Mouse (Mus musculus): ENCODE results near the gene Olfr221. TPM values are rescaled to one million over a fixed set of nuclear protein-coding genes. Genes with fewer than 3 reads are reported as not detected.

The Olfr221 gene
- polyA plus RNA-seq, 1 experiment from 2014 or later, result not detected

GRCm38 (mm10) chr14:52011683-52012082 lies 30.6 kb downstream of the Olfr221 start:
- no peak for ATAC-seq (ENCODE audit: low FRiP score)
- WGBS, result 47% methylated on average over 1 of the region's 1 CpGs
- H3K9ac ChIP-seq (replicated peaks), result no peak overlapping the region
- H3K36me3 ChIP-seq, result peaks cover 19% of the 10 kb centered on the region
- no peak overlapping the region for H3K4me3 ChIP-seq (replicated peaks)
- H3K27me3 ChIP-seq (replicated peaks), result no peaks in the 10 kb centered on the region
- H3K9me3 ChIP-seq (replicated peaks), result no peaks in the 10 kb centered on the region
- peak overlapping the region; percentile 11; the same call in 1 of the 2 replicates for H3K4me2 ChIP-seq
- peak overlapping the region; percentile 94 for H3K27ac ChIP-seq (replicated peaks)
- H3K4me1 ChIP-seq, result peaks cover 82% of the 10 kb centered on the region

DNA sequence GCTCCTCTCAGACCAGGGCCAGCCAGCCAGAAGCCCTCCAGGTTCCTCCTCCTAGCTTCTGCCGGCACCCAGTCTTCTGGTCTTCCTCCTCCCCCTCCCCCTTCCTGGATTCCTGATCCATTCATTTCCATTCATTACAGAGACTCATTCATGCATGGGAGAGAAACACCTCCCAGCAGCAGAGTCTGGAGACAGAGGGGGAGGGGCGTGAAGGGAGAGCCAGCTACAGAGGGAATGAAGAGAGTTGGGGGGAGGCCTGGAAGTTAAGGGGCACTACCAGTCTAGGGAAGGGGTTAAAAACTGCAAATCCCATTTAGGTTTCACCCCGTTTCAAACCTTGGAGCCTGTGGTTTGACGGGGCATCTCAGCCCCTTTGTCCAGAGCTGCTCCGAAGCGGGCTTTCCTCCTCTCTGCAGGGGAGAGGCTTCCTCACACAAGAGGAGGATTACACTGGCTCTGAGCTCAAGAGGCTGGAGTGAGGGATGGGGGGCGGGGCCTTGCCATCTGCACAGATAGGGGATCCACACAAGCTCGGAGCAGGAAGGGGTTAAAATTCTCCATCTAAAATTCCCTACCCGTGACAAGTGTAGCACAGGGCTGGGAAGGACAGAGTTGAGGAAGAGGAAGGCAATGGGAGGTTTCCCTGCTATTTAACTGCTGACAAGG lies 31.7 kb downstream of the Olfr221 start:
- 4% methylated on average over 9 of the region's 9 CpGs for WGBS
- Histone ChIP-seq H3K9ac (replicated peaks) (peak overlapping the region; percentile 12), H3K9me3 (replicated peaks) (no peaks in the 10 kb centered on the region), H3K4me1 (peaks cover 73% of the 10 kb centered on the region), H3K4me2 (peak overlapping the region; percentile 54), H3K4me3 (replicated peaks) (peak overlapping the region; percentile 25), H3K36me3 (peaks cover 30% of the 10 kb centered on the region), H3K27me3 (replicated peaks) (no peaks in the 10 kb centered on the region), H3K27ac (replicated peaks) (peak overlapping the region; percentile 94)
- ATAC-seq (ENCODE audit: low FRiP score), result peak; percentile 62

DNA sequence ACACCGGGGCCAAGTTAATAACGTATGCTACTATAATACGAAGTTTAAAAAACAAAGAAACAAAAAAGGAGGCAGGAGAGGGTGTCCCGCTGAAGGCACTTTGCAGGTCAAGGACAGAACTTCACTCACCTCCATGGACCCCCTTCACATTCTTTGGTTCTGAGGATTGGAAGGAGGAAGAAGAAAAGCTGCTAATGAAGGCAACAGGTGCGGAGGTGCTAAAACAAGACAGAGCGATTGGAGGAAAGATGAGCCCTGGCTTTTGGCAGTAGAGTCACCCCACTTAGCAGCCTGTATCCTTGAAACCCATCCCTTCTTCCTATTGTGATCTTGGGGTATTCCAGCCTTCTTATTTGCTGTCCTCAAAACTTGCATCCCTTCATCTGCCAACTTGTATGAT lies 32.4 kb downstream of the Olfr221 start:
- ATAC-seq (ENCODE audit: low FRiP score), result no peak
- Histone ChIP-seq H3K4me3 (replicated peaks) (peak overlapping the region; percentile 25), H3K4me2 (peak overlapping the region; percentile 54), H3K9me3 (replicated peaks) (no peaks in the 10 kb centered on the region), H3K4me1 (peaks cover 73% of the 10 kb centered on the region), H3K36me3 (peaks cover 38% of the 10 kb centered on the region), H3K27ac (replicated peaks) (peak overlapping the region; percentile 94), H3K9ac (replicated peaks) (peak overlapping the region; percentile 12), H3K27me3 (replicated peaks) (no peaks in the 10 kb centered on the region)
- 44% methylated on average over 6 of the region's 6 CpGs for WGBS

DNA sequence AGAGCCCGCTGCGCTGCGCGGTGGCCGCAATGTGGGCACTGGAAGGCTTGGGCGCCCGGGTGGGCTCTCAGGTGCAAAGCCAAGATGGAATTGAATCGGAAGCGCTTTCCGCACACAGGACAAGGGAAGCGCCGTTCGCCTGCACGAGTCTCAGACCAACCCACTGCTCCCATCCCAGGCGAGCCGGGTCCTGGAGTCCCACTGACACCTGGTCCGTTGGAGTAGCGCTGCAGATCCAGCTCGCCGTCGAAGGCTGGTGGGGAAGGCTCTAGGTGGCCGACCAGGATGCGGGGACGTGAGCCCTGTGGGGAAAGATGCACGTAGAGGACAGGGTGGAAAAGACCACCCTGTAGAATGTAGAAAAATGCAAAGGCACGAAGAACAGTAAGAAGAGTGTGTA lies 32.9 kb downstream of the Olfr221 start:
- Histone ChIP-seq H3K9ac (replicated peaks) (peak overlapping the region; percentile 32; the same call in 1 of the 2 replicates), H3K27me3 (replicated peaks) (no peaks in the 10 kb centered on the region), H3K9me3 (replicated peaks) (no peaks in the 10 kb centered on the region), H3K36me3 (peaks cover 38% of the 10 kb centered on the region), H3K4me3 (replicated peaks) (peak overlapping the region; percentile 25), H3K4me1 (peaks cover 77% of the 10 kb centered on the region), H3K27ac (replicated peaks) (peak overlapping the region; percentile 63), H3K4me2 (peak overlapping the region; percentile 54)
- ATAC-seq (ENCODE audit: low FRiP score), result no peak
- WGBS, result 45% methylated on average over 26 of the region's 26 CpGs

DNA sequence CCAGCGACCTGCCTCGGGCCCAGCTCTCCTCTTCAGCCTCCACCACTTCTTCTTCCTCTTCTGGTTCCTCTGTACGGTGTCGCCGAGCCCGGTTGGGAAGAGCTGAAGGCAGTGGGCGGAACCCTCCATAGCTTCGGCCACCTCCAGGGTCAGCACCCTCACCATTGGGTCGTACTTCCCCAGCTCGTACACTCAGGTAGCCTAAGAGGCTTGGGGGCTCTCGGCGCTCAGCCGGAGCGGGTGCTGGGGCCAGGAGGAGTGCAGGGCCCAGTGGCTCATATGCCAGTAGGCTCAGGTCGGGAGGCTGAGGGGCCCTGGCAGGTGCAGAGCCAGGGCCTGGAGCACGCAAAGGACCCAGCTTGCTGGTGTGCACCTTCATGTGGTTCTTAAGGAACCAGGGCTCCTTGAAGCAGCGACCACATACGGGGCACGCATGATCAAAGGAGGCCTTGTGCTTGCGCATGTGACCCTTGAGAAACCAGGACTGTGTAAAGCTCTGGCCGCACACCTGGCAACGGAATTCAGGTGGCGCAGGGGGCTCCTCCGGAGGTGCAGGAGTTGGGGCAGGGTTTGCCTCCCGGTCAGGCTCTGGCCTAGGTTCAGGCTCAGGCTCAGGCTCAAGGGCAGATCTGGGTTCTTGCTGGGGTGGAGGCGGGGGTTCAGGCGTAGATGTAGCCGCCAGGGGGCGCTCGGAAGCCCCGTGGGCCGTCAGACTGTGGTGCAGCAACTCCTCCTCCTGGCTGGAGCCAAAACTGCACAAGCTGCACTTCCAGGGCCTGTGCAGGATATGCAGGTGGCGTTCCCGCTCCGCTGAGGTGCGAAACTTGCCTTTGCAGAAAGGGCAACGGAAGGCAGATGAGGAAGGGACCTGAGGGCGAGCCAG lies 33.7 kb downstream of the Olfr221 start:
- peak overlapping the region; percentile 25 for H3K4me3 ChIP-seq (replicated peaks)
- H3K27ac ChIP-seq (replicated peaks), result peak overlapping the region; percentile 63
- peak overlapping the region; percentile 54 for H3K4me2 ChIP-seq
- H3K4me1 ChIP-seq, result peaks cover 82% of the 10 kb centered on the region
- peak; percentile 12; the same call in 1 of the 2 replicates for ATAC-seq (ENCODE audit: low FRiP score)
- whole genome bisulfite sequencing, result 56% methylated on average over 38 of the region's 38 CpGs
- H3K27me3 ChIP-seq (replicated peaks), result no peaks in the 10 kb centered on the region
- peaks cover 38% of the 10 kb centered on the region for H3K36me3 ChIP-seq
- H3K9ac ChIP-seq (replicated peaks), result peak overlapping the region; percentile 34; the same call in 1 of the 2 replicates
- H3K9me3 ChIP-seq (replicated peaks), result no peaks in the 10 kb centered on the region

GRCm38 (mm10) chr14:52006771-52007170 lies 35.5 kb downstream of the Olfr221 start:
- no peak overlapping the region for H3K9ac ChIP-seq (replicated peaks)
- H3K9me3 ChIP-seq (replicated peaks), result no peaks in the 10 kb centered on the region
- no peaks in the 10 kb centered on the region for H3K27me3 ChIP-seq (replicated peaks)
- H3K27ac ChIP-seq (replicated peaks), result no peak overlapping the region
- no peak overlapping the region for H3K4me2 ChIP-seq
- H3K4me1 ChIP-seq, result peaks cover 71% of the 10 kb centered on the region
- ATAC-seq (ENCODE audit: low FRiP score), result no peak
- H3K4me3 ChIP-seq (replicated peaks), result no peak overlapping the region
- WGBS, result 93% methylated on average over 23 of the region's 23 CpGs
- H3K36me3 ChIP-seq, result peaks cover 55% of the 10 kb centered on the region

DNA sequence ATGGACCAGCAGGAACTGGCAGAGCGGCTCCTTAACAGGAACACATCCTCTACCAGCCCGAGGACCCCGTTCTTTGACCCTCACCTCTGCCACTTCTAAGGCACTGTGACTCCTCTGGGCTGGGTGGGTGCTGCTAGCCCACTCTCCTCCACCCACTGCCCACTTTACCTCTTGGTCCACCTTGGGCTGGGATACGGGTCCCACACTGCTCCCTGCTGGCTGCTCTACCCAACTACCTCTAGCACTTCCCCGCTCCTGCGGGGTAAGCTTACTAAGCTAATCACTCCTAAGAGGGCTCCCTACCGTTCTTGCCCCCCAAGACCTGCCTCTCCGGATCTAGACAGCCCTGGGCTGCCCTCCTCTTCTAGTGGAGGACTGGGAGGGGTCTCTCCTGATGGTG lies 36.0 kb downstream of the Olfr221 start:
- Histone ChIP-seq H3K4me2 (no peak overlapping the region), H3K4me3 (replicated peaks) (no peak overlapping the region), H3K27ac (replicated peaks) (no peak overlapping the region), H3K4me1 (peaks cover 66% of the 10 kb centered on the region), H3K36me3 (peaks cover 57% of the 10 kb centered on the region), H3K9ac (replicated peaks) (no peak overlapping the region), H3K9me3 (replicated peaks) (no peaks in the 10 kb centered on the region), H3K27me3 (replicated peaks) (no peaks in the 10 kb centered on the region)
- ATAC-seq (ENCODE audit: low FRiP score), result no peak
- WGBS, result 80% methylated on average over 8 of the region's 8 CpGs

DNA sequence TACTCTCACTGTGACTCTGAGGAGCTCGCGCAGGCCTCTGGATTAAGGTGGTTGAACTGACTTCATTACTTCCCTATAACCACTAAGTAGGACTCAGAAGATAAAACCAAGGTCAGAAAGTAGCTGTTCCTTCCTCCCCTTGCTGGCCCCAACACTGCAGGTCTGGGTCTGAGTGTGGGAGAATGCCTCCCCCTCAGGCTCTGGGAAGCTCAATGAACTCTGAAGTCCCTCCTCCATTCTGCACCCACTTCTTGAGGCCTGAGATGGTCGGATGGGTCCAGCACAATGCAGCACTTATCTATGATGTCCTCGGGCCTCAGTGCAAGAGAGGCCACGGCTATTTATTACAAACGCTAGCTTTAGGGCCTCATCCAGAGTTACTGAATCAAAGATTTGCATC lies 36.6 kb downstream of the Olfr221 start:
- 78% methylated on average over 6 of the region's 6 CpGs for WGBS
- Histone ChIP-seq H3K9me3 (replicated peaks) (no peaks in the 10 kb centered on the region), H3K4me1 (peaks cover 59% of the 10 kb centered on the region), H3K4me3 (replicated peaks) (no peak overlapping the region), H3K9ac (replicated peaks) (no peak overlapping the region), H3K4me2 (no peak overlapping the region), H3K27me3 (replicated peaks) (no peaks in the 10 kb centered on the region), H3K36me3 (peaks cover 62% of the 10 kb centered on the region), H3K27ac (replicated peaks) (no peak overlapping the region)
- ATAC-seq (ENCODE audit: low FRiP score), result no peak

GRCm38 (mm10) chr14:52005141-52005540 lies 37.1 kb downstream of the Olfr221 start:
- Histone ChIP-seq H3K27ac (replicated peaks) (peak overlapping the region; percentile 87), H3K4me3 (replicated peaks) (no peak overlapping the region), H3K4me2 (0 out of 2 replicates have a peak overlapping the region, but pooled peaks have one; percentile 50), H3K9ac (replicated peaks) (no peak overlapping the region), H3K27me3 (replicated peaks) (no peaks in the 10 kb centered on the region), H3K9me3 (replicated peaks) (no peaks in the 10 kb centered on the region), H3K4me1 (peaks cover 55% of the 10 kb centered on the region), H3K36me3 (peaks cover 67% of the 10 kb centered on the region)
- no peak for ATAC-seq (ENCODE audit: low FRiP score)
- WGBS, result 68% methylated on average over 7 of the region's 7 CpGs

DNA sequence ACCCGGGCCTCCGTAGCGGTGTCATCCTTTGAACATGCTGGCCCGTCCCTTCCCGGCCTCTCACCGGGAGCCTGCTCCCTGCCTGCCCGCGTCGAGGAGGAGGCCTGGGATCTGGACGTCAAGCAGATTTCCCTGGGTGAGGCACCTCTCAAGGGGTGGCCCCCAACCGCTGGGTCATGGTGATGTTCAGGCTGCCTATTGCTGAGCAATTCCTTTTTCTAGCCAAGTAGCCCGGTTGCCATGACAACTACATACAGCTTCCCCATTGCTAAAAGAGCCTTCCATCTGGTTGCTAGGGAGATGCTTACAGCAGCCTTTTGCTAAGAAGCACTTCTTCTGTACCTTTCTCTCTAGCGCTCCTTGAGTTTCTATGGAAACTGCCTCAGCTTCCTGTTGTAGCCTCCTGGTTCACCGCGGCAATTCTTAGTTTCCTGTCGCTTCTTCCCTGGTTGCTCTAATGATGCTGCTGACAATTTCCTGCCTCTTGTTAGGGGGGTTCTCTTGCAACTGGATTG lies 38.2 kb downstream of the Olfr221 start:
- ATAC-seq (ENCODE audit: low FRiP score), result peak; percentile 85
- Histone ChIP-seq H3K9me3 (replicated peaks) (no peaks in the 10 kb centered on the region), H3K4me3 (replicated peaks) (peak overlapping the region; percentile 24), H3K9ac (replicated peaks) (0 out of 2 replicates have a peak overlapping the region, but pooled peaks have one; percentile 28), H3K4me1 (peaks cover 44% of the 10 kb centered on the region), H3K27me3 (replicated peaks) (no peaks in the 10 kb centered on the region), H3K4me2 (peak overlapping the region; percentile 50), H3K27ac (replicated peaks) (peak overlapping the region; percentile 87), H3K36me3 (peaks cover 74% of the 10 kb centered on the region)
- 9% methylated on average over 16 of the region's 16 CpGs for WGBS

- H3K4me3 ChIP-seq (replicated peaks), result no peak overlapping the region
- peaks cover 90% of the 10 kb centered on the region for H3K36me3 ChIP-seq
- 91% methylated on average over 14 of the region's 14 CpGs for WGBS
- ATAC-seq (ENCODE audit: low FRiP score), result no peak
- H3K9me3 ChIP-seq (replicated peaks), result no peaks in the 10 kb centered on the region
- H3K4me2 ChIP-seq, result no peak overlapping the region
- no peak overlapping the region for H3K27ac ChIP-seq (replicated peaks)
- H3K4me1 ChIP-seq, result no peaks in the 10 kb centered on the region
- no peak overlapping the region for H3K9ac ChIP-seq (replicated peaks)
- no peaks in the 10 kb centered on the region for H3K27me3 ChIP-seq (replicated peaks)
Observed at GRCm38 (mm10) chr14:51997483-51997882, 44.8 kb downstream of the Olfr221 start.
